Mouse (Mus musculus) T-helper 17 cell (primary cell): ENCODE measurements at regions not wholly inside any gene's neighbourhood (a gene's known extent, or its start where the extent isn't known, plus 50 kb on each side); places are given as distances from the start of the nearest gene placed in this dataset.

Source experiments
- in situ Hi-C, 2 experiments: fragments of 300-600 bp; cut with MboI, MseI; formaldehyde crosslinking; loops; 1 replicate in 1 of 2; 2 replicates in 1 of 2; pipeline ENCODE4 v1.15.1; 2025; ENCODE audit warnings: high pct_unique_total_duplicates in 2 of 2

DNA sequence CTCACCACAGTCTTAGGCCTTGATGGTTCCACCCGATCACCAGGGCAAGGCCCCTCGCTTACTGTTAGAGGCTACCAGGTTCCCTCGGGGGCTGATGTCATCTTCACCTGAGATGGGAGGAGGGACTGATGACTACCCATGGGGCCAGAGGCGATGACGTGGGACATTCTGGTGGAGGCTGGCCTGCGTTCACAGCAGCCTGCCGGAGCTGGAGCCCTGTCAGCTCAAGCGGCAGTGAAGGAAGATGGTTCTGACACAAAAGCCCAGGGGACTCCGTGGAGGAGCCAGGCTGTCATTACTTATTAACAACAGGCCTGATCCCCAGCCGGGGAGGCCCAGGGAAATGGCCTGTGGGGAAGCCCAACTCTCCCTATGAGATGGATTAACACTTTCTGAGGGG is 121.3 kb upstream of the Atp6ap2 start:
- in situ Hi-C loops, result no loop called here

DNA sequence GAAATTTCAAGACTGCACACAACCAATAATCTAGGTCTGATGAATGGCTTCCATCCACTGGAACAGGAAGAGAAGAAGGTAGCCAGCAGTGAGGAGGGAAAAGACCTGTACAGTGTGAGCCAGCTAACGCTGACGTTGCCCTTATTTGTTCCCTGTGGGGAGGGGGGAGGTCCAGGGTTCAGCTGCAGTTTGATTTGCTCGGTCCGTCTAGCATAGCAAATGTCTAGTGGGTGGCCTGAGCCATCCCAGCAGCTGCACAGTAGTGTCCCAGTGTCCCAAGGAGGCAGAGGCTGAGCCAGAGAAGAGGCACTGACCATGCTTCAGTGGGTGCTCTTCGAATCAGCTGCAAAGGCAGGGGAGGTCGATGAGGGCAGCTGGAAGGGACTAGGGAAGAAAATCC is 120.7 kb upstream of the Atp6ap2 start:
- in situ Hi-C loops, result no loop called here

DNA sequence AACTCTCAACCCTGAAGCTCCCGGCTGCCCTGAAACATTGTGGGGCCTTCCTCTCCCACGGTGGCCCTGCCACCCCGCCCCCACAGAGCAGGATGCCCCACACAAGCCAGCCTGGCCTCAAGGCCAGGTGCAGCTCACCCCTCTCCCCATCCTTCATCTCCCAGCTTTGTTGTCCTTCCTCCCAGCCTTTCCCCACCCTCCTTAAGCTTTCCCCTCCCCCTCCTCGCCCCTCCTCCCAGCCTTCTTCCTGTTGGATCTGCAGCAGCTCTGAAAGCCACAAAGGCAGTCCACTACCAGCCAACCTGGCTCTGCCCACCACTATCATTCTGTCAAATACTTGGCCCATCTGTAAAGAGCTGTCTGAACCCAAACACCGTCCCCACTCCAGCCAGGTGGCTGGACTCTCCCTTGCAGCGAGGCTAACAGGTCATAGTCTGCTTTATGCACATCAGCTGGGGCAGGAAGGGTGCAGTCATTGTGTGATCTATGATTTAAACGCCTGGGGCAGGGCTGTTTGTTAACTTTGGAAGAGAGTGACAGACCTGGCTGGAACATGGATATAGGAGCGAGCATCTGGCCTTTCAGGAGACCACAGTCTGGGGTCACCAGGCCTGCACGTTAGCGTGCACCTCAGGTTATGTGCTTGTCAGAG is 119.9 kb upstream of the Atp6ap2 start:
- in situ Hi-C loops, result no loop called here

DNA sequence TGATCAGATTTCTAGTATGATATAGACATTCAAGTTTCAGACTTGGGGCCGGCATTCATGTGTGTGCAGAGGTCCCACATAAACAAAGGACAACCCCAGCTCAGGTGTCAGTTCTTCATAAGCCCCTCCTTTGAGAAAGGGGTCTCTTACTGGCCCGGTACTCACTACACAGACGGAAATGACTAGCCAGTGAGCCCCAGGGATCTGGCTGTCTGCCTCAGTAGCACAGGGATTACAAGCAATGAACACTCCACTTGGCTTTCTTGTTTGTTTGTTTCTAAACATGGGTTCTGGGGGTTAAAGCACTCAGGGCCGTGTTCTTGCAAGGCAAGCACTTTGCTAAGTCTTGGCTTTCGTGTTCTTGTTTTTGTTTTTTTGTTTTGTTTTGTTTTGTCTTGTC is 115.3 kb upstream of the Atp6ap2 start:
- in situ Hi-C loops, result no loop called here

DNA sequence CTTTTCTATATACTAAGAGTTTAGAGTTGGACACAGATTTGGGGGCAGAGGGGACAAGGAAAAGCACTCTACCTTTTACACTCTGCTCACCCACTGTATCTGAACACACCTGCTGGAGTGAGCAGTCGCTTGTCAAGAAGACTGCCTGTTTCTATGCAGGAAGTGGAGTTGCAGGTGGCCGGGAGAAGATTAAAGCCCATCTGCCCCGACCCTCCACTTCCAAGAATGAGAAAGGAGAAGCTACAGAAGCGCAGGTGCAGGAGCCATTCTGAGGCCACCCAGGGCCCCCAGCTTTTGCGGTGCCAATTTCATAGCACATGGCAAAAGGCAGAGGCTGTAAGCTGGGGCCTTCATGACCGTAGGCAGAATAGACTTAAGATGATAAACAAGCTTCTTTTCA is 108.4 kb upstream of the Atp6ap2 start:
- in situ Hi-C loops, result no loop called here

DNA sequence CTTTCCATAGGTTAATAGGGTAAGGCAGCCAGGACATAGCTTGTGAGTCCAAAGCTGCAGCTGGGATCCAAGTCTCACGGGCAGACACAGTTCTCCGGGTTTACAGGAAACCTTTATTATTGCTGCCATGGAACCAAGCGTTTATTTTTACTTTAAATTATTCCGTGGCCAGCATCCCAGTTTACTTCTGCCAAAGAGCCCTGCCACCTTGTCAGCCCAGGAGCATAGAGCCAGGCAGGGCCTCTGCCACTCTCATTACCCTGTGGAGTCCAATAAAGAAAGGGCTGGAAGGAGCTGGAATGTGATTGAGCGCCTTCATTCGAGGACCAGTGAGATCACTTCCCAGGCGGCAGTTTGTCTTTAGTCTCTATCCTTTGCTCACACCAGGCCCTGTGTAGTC is 96.6 kb upstream of the Atp6ap2 start:
- in situ Hi-C loops, result no loop called here

DNA sequence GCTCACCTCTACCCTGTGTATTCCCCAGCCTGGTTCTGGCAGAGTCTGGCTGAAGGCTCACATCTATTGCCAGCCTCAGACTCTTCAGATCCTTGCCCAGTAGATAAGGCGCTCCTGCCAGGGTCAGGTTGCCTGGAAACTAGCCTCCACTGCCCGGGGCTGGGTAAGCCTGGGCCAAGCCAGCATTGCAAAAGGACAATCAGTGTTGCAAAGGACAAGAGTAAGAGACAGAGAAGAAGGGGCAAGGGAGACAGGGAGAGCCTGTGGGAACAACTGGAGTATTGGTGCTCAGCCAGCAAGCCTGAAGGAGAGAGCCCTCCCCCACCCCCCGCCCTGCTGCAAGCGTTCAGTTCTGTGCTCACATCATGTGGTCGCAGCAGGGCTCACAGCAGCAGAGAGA is 94.4 kb upstream of the Atp6ap2 start:
- in situ Hi-C loops, result no loop called here

DNA sequence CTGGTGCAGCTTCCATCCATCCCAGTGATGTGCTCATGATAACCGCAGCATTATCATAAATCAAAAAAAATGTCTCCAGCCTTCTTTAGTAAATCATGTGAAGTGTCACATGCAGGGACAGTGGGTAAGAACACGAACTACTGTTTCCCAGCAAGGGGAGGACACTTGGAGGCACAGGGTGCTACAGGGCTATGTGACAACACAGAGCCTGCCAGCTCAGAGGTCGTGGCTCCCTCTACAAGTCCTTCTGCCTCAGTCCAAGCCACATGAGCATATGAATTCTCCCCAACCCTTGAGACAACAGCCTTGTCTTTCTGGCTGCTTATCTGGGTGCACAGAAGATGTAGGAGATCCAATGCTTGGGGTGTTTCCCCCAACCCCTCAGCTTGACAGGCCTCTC is 93.7 kb upstream of the Atp6ap2 start:
- in situ Hi-C loops, result no loop called here

DNA sequence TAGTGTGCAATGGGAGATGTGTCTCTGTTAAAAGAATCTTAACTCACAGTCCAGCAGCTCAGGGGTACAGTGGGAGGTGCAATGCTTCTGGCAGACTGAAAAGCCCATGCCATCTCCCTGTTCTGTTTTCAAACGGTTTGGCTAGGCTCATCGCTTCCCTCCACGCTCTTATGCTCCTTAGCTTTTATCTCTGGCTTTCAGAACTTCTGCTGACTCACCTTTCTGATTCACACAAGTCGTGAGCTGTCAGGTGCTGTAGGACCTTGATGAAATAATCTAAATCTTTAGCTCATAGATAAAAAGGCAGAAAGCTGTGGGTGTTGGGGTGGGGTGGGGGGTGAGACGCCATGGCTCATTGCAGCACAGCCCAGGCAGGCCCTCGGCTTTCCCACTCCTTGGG is 93.1 kb upstream of the Atp6ap2 start:
- in situ Hi-C loops, result no loop called here

DNA sequence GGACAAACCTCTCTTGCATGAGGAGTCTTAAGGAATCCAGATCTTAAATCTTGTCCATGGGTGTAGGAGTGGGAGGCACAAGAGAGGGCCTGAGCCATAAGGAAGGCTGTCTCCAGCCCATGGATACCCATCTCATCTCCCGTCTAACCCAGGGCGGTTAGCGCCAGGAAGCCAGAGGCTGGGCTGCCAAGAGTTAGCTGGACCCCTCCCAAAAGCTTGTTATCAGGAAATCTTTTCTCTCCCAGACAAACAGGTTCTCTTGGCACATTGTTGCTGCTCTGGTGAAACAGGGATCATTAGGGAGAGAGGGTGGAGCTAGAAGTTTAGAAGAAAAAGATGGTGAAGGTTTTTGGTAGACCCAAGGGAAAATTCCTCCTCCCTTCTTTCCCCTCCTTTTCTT is 87.0 kb upstream of the Atp6ap2 start:
- in situ Hi-C loops, result no loop called here

DNA sequence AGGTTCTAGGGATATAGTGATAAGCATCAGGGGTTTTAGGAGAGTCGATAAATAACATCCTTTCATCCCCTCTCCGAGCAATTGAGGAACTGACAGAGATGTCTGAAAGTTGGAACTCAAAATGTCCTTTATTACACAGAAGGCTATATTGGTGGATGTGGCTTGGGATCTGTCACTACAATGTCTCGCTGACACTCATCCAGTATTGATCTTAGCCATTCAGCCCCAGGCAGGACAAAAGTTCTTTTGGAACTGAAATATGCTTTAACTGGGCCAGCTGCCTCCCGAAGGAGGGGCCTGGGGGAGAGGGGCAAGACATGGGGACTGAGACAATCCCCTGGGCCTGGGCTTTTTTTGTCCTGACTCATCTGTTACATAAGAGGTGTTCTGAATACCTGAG is 85.2 kb upstream of the Atp6ap2 start:
- in situ Hi-C loops, result no loop called here

DNA sequence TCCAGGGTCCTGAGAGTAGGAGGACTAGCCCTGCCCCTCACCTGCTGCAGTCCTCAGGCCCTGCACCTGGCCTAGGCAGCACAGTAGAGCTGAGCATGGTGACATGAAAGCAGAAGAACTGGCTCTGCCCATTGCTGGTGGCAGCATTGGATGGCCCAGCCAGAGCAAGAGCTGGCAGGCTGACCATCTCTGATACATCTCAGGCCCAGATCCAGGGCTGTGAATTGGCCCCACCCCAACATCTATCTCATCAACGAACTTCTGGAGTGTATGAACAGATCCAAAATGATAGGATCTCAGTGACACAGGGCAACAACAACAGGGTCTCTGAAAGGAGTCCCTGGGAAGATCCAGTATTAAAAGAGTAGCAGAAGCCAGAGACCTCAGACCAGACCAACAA is 84.0 kb upstream of the Atp6ap2 start:
- in situ Hi-C loops, result no loop called here

DNA sequence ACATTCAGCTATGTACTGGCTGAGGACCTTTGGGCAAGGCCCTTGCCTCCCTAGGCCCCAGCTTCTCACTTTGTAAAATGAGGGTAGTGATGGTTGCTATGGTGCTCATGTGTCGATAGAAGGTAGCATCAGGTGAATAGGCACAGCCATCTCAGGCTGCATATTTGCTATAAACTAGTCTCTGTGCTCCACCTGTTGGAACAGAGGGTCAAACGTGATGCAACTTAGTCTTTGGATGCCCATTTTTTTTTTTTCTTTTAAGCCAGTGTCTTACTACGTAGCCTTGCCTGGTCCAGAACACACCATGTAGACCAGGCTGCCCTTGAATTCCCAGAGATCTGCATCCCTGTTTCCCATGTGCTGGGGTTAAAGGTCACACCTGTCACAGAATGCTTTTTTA is 76.5 kb upstream of the Atp6ap2 start:
- in situ Hi-C loops, result no loop called here

DNA sequence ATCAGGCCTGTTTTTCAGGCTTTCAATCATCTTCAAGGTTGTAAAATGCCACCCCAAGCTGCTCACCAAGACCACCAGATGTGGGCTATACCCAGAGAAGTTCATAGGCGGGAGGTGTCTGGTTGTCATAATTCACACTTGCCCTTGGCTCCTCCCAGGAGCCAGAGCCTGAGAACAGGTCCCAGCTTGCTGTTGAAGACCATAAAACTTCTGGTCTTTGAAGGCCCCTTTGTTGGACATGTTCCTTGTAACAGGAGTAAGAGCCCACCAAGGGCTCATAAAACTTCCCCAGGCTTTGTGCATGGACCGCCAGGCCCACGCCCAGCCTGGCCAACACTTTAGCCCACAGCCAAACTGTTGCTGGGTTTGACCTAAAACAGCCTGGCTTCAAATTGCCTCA is 62.6 kb upstream of the Atp6ap2 start:
- in situ Hi-C loops, result no loop called here

DNA sequence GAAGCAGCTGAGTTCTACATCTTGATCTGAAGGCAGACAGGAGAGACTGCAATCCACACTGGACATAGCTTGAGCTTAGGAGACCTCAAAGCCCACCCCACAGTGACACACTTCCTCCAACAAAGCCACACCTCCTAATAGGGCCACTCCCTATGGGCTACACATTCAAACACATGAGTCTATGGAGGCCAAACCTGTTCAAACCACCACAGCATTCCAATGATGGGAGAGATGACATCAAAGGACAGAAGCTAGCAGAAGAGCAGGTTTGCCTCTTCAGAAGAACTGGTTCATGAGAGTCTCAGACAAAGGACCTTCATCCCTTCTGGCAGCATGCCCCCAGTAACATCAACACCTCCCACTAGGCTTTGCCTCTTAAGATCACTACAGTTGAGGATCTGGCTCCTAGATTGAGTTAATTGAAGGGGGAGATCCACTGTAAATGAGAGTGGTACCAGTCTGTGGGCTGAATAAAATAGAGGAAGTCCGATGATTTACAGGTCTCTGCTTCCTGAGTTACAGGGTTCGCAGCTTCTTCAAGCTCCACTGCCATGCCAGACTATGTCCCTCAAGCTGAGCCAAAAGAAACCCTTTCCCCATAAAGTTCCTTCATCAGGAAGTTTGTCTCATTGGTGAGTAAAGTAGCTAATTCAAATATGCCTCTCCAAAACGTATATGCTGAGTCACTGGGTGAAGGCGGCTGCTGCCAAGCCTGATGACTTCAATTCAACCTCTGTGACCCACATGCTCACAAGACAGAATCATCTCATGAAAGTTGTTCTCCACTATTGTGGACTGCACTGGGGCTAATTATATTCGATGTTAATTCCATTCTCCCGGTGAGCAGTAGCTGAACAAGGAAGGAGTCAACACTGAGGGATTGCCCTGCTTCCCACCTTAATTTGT is 56.9 kb upstream of the Atp6ap2 start:
- in situ Hi-C loops, result no loop called here
